Mouse (Mus musculus) ZHBTc4 (cell line): ENCODE results near the gene Gns.

Experiments
- DNase-seq: peaks from one replicate; pipeline ENCODE4 v3.0.0-alpha.2; 2011; ENCODE audit warnings: low read depth, low spot score

The Gns gene

DNA sequence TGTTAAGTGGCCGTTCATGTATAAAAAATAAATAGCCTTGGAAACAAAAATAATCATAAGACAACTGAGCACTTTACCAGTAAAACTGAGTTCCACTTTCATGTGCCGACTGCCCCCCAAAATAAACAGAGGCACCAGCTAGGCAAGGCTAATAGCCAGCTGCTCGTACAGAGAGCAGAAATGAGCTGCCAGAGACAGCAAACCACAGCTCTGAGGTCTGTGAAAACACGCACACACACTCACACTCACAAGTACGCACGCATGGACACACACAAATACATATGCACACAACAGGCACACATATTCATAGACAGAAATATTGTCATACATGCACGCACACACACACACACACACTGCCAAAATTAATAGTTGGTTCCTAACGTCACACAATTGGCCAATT is 64.7 kb downstream of the Gns start:
- no peak for DNase-seq

DNA sequence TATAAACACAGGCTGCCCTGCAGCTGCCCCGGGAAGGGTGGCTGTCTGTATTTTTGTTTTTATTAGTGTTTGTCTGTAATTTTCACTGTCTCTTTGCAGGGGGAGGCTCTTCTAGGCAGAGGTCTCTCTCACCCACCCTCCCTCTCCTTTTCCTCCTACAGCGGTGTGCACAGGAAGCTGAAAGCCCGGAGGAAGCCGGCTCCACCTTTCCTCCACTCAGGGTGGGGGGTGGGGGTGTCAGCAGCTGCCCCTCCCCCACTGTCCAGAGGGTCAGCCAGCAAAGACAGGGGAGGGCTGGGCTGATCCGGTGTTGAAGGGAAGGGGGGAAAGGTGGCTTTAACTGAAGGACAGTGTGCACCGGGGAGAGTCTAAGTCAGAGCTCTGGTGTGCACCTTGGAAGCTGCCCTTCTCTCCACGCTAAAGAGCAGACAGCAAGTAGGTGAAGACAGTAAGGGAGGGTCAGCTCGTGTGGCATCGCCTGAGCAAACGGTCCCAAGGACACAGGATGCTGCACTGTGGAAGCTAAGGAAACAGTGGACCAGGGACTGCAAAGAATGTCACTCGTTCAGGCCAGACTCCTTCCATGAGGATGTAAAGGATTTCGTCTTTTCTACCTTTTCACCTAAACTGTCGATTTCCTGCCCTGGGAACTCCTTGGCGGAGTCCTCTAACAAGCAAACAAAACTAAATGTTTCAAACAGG is 65.2 kb downstream of the Gns start:
- no peak for DNase-seq

DNA sequence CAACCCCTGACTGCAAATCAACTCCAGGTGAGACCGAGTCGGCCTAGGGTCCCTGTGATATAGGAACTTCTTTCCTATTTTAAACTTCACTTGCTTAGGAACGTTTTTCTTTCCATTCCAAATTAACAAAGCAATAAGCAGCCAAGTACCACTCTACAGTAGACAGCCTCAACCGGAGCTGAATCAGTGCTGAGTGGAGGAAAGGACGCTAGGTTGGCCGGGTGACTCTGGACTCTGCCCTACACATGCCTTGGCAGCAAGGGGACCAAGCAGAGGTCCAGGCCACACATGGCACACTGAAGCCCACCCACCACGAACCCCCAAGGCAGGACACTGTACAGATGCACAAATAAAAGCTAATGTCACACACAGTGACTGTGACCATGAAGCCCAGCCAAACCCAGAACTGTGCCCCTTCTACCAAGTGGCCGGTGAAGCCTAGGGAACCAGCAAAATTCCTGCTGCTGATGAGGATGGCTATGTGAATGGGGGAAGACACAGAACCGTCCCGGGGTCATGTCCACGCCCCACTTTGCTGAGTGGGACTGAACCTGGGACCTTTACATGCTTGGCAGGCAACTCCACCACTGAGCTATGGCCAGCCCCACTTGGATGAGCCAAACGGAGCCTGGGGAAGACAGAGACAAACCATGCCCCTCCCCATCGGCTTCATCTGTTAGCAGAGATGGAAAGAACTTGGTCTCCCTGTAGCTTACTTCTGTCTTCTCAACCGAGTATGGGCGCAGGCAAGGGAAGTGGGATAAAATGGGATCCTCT is 66.1 kb downstream of the Gns start:
- no peak for DNase-seq

DNA sequence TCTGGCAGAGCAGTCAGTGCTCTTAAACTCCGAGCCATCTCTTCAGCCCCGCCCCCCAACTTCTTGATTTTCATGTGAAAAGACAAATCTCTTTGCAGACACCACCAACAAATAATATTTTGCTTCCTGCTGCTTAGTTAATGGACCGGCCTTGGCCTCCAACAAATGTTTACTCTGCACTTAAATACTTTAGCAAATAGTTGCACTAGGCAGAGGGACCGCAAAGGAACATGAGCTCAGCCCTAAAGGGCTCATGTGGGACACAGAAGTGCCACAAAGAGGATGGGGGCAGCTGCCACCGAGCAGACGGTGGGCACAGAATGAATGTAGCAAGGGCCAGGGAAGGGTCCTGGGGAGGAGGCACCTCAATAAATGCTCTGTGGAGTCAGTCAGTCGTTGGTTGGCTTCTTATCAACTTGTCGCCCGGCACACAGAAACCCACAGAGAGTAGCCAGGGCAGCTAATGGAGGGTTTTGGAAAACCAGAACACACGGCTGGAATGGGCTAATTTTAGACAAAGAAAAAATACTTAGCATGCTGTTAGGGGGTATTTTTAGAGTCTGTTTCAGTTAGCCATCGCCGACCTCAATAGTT is 67.2 kb downstream of the Gns start:
- DNase-seq: no peak

DNA sequence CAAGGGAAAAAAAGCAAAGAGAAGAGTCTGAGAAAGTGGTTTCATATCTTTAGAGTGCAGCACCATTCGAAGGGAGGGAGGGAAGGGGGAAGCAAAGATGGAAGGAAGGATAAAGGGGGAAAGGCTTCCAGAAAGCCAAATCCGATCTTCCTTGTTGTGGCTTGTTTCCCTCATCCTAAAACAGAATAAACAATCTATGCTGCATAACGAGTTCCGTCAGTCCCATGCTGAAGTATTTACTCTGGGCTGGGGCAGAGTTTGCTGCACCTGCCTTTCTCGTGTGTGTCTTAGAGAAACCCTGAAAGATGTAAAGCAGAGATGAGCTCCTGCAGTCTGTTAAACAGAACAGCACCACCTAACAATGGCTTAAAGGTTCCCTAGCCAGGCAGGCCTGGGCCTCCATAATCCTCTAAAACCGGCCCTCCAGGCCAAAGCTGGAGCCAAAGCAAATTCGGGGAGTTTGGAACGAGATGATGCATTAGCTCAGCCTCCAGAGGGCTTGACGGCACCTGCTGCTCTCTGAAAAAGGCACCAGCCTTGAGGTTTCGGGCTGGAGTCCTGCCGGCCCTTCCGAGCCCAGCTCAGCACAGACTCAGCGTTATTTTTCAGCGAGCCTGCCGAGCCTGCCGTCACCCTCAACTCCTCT is 67.9 kb downstream of the Gns start:
- no peak for DNase-seq

DNA sequence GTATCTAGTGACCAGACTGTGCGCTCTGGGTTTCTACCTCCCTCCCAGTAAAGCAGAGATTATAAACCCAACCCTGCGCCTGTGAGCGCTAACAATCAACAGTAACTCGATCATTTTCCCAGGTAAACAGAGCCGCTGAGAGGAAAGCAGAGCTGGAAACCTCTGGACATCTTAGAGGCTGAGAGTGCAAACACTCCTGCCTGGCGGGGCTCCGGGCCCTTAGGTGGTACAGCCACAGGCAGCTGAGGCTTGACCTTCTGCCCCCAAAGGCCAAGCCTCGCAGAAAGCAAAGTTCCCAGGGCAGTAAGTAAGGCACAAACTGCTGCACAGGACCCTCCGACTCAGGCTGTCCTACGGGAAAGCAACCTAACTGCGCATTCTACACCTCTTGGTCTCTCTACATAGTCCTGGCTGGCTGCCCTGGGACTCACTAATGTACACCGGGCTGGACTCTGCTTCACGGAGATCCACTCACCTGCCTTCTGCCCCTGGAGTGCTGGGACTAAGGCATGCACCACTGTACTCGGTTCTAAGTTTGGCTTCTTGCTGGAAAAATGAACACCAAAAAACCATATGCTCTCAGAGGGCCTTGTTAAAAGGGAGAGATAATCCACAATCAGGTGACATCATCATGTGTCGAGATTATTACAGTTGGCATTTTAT is 69.7 kb downstream of the Gns start:
- DNase-seq: no peak

DNA sequence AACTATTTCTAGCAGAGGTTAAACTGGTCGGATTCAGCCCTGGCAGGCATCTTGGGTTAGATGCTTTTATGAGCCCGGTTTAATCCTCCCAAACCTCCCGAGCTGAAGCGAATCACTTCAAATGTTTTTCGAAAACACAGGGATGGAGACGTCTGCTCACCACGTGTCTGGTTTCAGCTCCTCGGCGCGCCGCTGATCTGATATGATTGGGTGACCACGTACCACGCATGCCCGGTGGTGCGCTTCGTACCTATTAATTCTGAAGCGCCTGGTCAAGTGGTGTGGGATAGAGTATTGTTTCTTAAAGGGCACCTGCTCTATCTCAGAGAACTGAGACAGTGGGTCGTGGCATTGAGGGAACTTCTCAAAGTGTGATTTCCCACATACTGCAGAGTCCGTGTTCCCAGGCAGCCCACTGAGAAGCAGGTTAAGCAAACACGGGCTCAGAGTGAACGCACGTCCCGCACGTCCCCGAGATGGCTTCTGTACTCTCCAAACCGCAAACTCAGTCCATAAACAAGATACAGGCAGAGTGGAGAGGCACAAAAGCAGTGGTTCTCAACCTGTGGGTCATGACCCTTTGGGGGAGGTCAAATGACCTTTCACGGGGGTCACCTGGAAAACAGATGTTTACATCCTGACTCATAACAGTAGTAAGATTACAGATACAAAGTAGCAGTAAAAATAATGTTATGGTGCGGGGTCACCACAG is 70.8 kb downstream of the Gns start:
- no peak for DNase-seq

DNA sequence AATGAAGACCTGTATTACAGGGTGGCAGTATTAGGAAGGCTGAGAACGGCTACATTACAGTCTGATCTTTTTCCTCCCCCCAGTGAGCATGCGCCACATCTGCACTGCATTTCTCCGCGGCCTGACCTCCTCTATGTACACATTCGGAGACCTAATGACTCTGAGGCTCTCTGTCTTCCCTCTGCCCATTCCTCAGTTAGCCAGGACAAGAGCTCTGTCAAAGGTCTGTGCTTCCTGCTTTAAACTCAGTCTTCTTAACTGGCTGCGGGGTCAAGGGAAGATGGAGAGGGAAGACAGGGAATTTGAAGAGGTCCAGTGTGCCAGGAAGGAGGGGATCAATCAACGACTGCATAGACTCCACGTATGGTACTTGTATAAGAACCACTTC is 71.4 kb downstream of the Gns start:
- DNase-seq: no peak

DNA sequence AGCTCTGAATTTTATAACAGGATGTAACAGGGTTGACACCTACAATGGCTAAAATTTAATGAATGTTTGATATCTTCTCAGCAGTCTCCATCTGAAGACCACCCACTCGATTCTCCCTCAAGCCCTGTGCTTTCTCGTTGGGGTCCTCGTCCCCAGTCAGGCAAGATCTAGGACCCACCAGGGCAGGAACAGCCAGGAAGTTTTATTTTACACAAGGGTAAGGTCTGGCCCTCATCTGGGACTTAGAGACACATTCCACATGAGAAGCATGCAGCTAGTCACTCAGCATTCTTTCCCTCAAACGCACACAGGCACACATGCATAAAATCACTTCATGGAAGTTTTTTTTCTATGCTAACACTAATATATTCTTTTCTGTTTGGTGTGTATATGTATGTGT is 71.8 kb downstream of the Gns start:
- no peak for DNase-seq

DNA sequence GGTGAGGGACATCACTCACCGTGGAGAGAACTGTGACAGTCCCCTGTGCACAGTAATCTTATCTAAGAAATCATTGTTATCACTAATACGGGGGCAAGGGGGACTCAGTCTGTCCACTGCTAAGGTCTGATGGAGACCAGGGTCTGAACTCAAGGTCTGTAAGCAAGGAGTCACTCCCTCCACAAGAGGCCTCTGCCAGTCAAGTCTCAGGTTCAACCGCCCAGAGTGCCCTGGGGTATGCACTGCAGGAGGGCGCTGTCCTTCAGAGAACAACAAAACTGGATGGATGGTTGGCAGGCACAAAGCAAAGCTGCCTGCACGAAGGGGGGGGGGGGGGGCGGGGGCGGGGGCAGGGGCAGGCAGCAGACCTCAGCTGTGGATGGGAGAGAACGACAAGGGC is 73.2 kb downstream of the Gns start:
- no peak for DNase-seq

DNA sequence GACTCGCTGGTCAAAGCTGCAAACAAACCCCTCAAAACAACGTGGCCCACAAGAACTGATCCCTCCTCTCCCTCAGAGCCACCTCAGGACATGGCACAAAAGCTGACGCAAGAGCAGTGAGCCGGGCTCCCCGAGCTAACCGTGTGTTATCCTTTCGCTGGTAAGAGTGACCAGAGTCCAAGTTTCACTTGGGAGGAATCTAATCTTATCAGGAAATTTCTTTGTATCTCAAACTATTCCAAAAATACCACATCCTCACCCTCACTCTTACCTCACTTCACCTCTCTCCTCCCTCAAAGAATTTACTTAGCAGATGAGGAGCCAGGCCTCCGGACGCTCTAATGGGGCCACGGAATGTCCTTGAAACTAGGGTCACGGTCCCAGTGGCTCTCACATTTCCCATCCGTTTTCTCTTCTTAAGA is 74.4 kb downstream of the Gns start:
- DNase-seq: no peak

DNA sequence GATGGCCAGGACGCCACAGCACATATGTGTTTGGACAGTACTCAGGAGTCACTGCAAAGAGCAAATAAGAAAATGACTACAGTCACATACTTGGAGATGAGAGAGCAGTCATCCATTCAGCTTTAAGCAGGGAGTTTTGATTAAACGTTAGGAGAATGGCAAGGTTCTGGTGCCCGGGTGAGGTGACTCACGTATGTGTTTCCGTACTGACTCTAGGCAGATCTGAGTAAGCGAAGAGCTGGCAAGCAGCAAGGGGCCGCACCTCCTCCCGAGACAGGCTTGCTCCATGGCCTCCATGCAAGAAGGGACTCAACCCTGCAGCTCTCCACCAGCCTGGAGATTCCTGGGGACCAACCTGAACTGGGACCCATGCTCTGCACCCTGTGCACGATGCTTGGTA is 78.9 kb downstream of the Gns start:
- no peak for DNase-seq

DNA sequence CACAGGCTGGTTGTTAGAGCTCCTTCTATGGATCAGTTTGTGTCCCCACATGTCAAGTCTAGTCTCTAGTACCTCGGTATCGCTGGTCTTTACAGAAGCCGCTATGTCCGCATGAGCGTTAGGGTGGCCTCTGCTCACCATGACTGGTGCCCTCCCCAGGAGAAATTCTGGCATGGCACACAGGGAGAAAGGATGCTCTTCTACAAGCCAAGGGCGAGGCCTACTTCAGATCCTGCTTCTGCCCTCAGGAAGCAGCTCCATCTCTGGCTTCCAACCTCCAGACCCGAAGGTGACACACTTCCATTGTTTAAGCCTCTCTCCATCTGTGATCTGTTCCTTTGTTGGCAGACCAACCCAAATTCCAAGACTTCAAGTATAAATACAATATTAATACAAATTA is 79.3 kb downstream of the Gns start:
- no peak for DNase-seq

DNA sequence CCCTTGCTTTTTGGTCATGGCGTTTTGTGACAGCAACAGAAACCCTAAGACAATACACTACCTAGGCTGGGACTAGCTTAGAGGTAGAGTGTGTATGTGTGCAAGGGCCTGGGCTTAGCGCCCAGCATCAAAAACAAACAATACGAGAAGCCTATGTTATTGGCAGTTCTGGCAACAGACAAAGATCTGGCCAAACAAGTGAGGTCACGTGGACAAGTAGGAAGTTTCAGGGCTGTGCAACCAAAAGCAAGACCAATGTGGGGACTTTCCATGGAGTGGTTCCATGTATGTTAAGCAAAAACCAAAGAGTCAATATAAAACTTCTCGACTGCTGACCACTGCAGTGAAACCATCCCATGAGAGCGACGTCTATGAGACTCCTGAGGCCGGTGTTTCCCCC is 80.9 kb downstream of the Gns start:
- DNase-seq: no peak
